Mouse (Mus musculus): ENCODE data around the gene Adcy6. TPM values are rescaled to one million over a fixed set of nuclear protein-coding genes. Genes with fewer than 3 reads are reported as not detected.

Gene Adcy6
- polyA plus RNA-seq, 1 experiment, result 89.2 TPM

- H3K4me1 ChIP-seq (ENCODE audit: control insufficient read depth, insufficient read depth, insufficient read length, low read length), result peaks cover 9% of the 10 kb centered on the region
- peak overlapping the region; percentile 29; the same call in 1 of the 2 replicates for H3K27ac ChIP-seq (ENCODE audit: insufficient read depth, low read depth, low read length)
- H3K27me3 ChIP-seq (ENCODE audit: control insufficient read depth, insufficient read depth, low read length), result no peaks in the 10 kb centered on the region; the same call in none of the 2 replicates
- WGBS, result 52% methylated on average over 20 of the region's 20 CpGs
- peak overlapping the region; percentile 10 for H3K4me3 ChIP-seq (ENCODE audit: low read depth, low read length)
- TF ChIP-seq POLR2A (IDR thresholded peaks at IDR 0.05; ENCODE audit: low read depth, low read length) (no peak), CTCF (IDR thresholded peaks at IDR 0.05; ENCODE audit: extremely low read depth, insufficient read length, insufficient replicate concordance, low read depth, low read length) (no peak)
- H3K36me3 ChIP-seq (ENCODE audit: control insufficient read depth, insufficient read depth, low read length), result no peaks in the 10 kb centered on the region
These were observed 18.8 kb upstream of the Adcy6 start for GRCm38 (mm10) chr15:98628589-98629254.

- Histone ChIP-seq H3K27ac (ENCODE audit: insufficient read depth, low read depth, low read length) (peak overlapping the region; percentile 4; the same call in 1 of the 2 replicates), H3K4me3 (ENCODE audit: low read depth, low read length) (no peak overlapping the region), H3K36me3 (ENCODE audit: control insufficient read depth, insufficient read depth, low read length) (no peaks in the 10 kb centered on the region), H3K27me3 (ENCODE audit: control insufficient read depth, insufficient read depth, low read length) (no peaks in the 10 kb centered on the region), H3K4me1 (ENCODE audit: control insufficient read depth, insufficient read depth, insufficient read length, low read length) (peaks cover 11% of the 10 kb centered on the region)
- TF ChIP-seq POLR2A (IDR thresholded peaks at IDR 0.05; ENCODE audit: low read depth, low read length), result no peak
- no peak for TF ChIP-seq CTCF (IDR thresholded peaks at IDR 0.05; ENCODE audit: extremely low read depth, insufficient read length, insufficient replicate concordance, low read depth, low read length)
- WGBS, result 82% methylated on average over 7 of the region's 7 CpGs
These were observed 16.8 kb upstream of the Adcy6 start for GRCm38 (mm10) chr15:98626487-98627212.

GRCm38 (mm10) chr15:98626078-98626477 lies 16.2 kb upstream of the Adcy6 start:
- Histone ChIP-seq H3K36me3 (ENCODE audit: control insufficient read depth, insufficient read depth, low read length) (no peaks in the 10 kb centered on the region), H3K4me3 (ENCODE audit: low read depth, low read length) (no peak overlapping the region), H3K4me1 (ENCODE audit: control insufficient read depth, insufficient read depth, insufficient read length, low read length) (peaks cover 9% of the 10 kb centered on the region), H3K27me3 (ENCODE audit: control insufficient read depth, insufficient read depth, low read length) (no peaks in the 10 kb centered on the region), H3K27ac (ENCODE audit: insufficient read depth, low read depth, low read length) (peak overlapping the region; percentile 31)
- WGBS, result 7% methylated on average over 8 of the region's 8 CpGs
- TF ChIP-seq CTCF (IDR thresholded peaks at IDR 0.05; ENCODE audit: extremely low read depth, insufficient read length, insufficient replicate concordance, low read depth, low read length) (no peak), POLR2A (IDR thresholded peaks at IDR 0.05; ENCODE audit: low read depth, low read length) (no peak)

- peaks cover 9% of the 10 kb centered on the region; the same call in 1 of the 2 replicates for H3K4me1 ChIP-seq (ENCODE audit: control insufficient read depth, insufficient read depth, insufficient read length, low read length)
- TF ChIP-seq CTCF (IDR thresholded peaks at IDR 0.05; ENCODE audit: extremely low read depth, insufficient read length, insufficient replicate concordance, low read depth, low read length) (no peak), POLR2A (IDR thresholded peaks at IDR 0.05; ENCODE audit: low read depth, low read length) (no peak)
- 46% methylated on average over 5 of the region's 5 CpGs for whole genome bisulfite sequencing
- H3K27me3 ChIP-seq (ENCODE audit: control insufficient read depth, insufficient read depth, low read length), result no peaks in the 10 kb centered on the region
- no peaks in the 10 kb centered on the region for H3K36me3 ChIP-seq (ENCODE audit: control insufficient read depth, insufficient read depth, low read length)
- H3K27ac ChIP-seq (ENCODE audit: insufficient read depth, low read depth, low read length), result peak overlapping the region; percentile 31; the same call in 1 of the 2 replicates
- no peak overlapping the region for H3K4me3 ChIP-seq (ENCODE audit: low read depth, low read length)
These were observed 13.5 kb upstream of the Adcy6 start for GRCm38 (mm10) chr15:98623361-98623821.

- Histone ChIP-seq H3K4me1 (ENCODE audit: control insufficient read depth, insufficient read depth, insufficient read length, low read length) (peaks cover 9% of the 10 kb centered on the region; the same call in 1 of the 2 replicates), H3K27me3 (ENCODE audit: control insufficient read depth, insufficient read depth, low read length) (no peaks in the 10 kb centered on the region), H3K36me3 (ENCODE audit: control insufficient read depth, insufficient read depth, low read length) (no peaks in the 10 kb centered on the region), H3K27ac (ENCODE audit: insufficient read depth, low read depth, low read length) (no peak overlapping the region), H3K4me3 (ENCODE audit: low read depth, low read length) (no peak overlapping the region)
- no peak for TF ChIP-seq POLR2A (IDR thresholded peaks at IDR 0.05; ENCODE audit: low read depth, low read length)
- TF ChIP-seq CTCF (IDR thresholded peaks at IDR 0.05; ENCODE audit: extremely low read depth, insufficient read length, insufficient replicate concordance, low read depth, low read length), result no peak
- WGBS, result 62% methylated on average over 6 of the region's 6 CpGs
These were observed 12.8 kb upstream of the Adcy6 start for GRCm38 (mm10) chr15:98622721-98623120.

- no peak for TF ChIP-seq POLR2A (IDR thresholded peaks at IDR 0.05; ENCODE audit: low read depth, low read length)
- no peak for TF ChIP-seq CTCF (IDR thresholded peaks at IDR 0.05; ENCODE audit: extremely low read depth, insufficient read length, insufficient replicate concordance, low read depth, low read length)
- 33% methylated on average over 7 of the region's 7 CpGs for WGBS
These were observed 12.3 kb upstream of the Adcy6 start for GRCm38 (mm10) chr15:98622199-98622598.

GRCm38 (mm10) chr15:98617176-98617537 lies 7.3 kb upstream of the Adcy6 start:
- Histone ChIP-seq H3K27me3 (ENCODE audit: control insufficient read depth, insufficient read depth, low read length) (no peaks in the 10 kb centered on the region), H3K27ac (ENCODE audit: insufficient read depth, low read depth, low read length) (peak overlapping the region; percentile 64), H3K36me3 (ENCODE audit: control insufficient read depth, insufficient read depth, low read length) (no peaks in the 10 kb centered on the region), H3K4me1 (ENCODE audit: control insufficient read depth, insufficient read depth, insufficient read length, low read length) (peaks cover 9% of the 10 kb centered on the region), H3K4me3 (ENCODE audit: low read depth, low read length) (peak overlapping the region; percentile 48)
- 2% methylated on average over 12 of the region's 12 CpGs for WGBS
- TF ChIP-seq CTCF (IDR thresholded peaks at IDR 0.05; ENCODE audit: extremely low read depth, insufficient read length, insufficient replicate concordance, low read depth, low read length) (peak; percentile 98; the same call in 1 of the 2 replicates), POLR2A (IDR thresholded peaks at IDR 0.05; ENCODE audit: low read depth, low read length) (peak; percentile 28; the same call in 1 of the 2 replicates)

More at GRCm38 (mm10) chr15:98622199-98622598, 12.3 kb upstream of the Adcy6 start:
- H3K4me3 ChIP-seq (ENCODE audit: low read depth, low read length), result no peak overlapping the region
- H3K4me1 ChIP-seq (ENCODE audit: control insufficient read depth, insufficient read depth, insufficient read length, low read length), result peaks cover 9% of the 10 kb centered on the region; the same call in 1 of the 2 replicates
- no peak overlapping the region for H3K27ac ChIP-seq (ENCODE audit: insufficient read depth, low read depth, low read length)
- no peaks in the 10 kb centered on the region for H3K36me3 ChIP-seq (ENCODE audit: control insufficient read depth, insufficient read depth, low read length)
- no peaks in the 10 kb centered on the region for H3K27me3 ChIP-seq (ENCODE audit: control insufficient read depth, insufficient read depth, low read length)

Measured in small intestine, adult 2 months (tissue).